Mouse (Mus musculus): Measurements from ENCODE around the gene Zfp942.

Zfp942 gene

DNA sequence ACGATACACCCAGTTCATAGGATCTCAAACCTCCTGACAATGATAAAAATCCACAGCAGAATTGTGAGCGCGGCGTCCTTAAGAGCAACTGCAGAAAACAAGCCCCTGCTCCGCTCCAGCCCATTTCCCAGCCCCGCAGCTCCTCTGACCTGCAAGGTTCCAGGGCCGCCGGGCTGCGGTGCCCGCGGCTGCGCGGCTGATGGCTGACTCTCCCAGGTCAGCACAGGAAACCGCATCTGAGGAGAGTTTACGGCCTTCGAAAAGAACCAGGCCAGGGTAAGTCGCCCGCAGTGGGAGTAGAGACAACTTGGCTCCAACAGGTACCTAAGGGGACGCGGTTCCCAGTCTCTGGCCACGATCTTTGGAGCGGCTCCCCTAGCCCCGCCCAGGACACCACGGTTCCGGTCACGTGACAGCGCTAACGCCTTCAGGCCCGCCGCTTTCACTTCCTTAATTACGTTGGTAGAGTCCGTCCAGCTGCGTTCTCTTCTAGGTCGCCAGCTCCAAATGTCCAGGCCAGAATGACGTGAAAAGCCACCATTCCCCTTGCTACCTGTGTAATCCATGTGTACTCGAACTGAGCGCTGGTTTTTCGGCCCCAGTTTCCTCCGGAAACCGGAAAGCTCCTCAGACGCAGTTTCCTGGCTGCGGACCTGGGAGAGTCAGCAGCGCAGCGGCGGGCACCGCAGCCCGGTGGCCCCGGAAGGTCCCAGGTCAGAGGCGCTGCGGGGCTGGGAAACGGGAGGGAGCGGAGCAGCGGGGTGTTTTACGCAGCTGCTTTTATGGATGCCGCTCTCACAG is at the start of gene Zfp942, which contains the start of gene Zfp943:
Gene Zfp942, minus strand, starts transcription at position 358 of the 801 bp plus-strand sequence.
Gene Zfp943, plus strand, starts transcription at position 446 of the 801 bp plus-strand sequence.
- DNase-seq (ENCODE audit: low spot score in 2 of 2): peak; percentile 54 to 80

DNA sequence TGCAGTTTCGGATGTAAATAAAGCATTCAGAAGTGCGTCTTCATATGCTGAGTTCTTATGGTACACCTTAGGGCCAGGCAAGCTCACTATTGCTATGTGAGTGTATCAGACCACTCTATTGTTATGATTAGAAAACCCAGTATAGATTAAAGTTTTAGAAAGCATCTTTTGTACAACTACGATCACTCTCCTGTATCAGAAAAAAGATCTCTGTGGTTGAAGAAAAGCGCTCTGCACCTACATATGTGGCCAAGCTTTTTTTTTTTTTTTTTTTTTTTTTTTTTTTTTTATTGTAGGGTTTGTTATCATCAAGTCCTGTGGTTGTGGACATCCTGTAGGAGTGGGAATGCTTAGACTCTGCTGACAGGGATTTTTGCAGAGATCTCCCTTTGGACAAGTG is 1.0 kb upstream of the Zfp942 start:
- DNase-seq (ENCODE audit: low spot score in 2 of 2): no peak

DNA sequence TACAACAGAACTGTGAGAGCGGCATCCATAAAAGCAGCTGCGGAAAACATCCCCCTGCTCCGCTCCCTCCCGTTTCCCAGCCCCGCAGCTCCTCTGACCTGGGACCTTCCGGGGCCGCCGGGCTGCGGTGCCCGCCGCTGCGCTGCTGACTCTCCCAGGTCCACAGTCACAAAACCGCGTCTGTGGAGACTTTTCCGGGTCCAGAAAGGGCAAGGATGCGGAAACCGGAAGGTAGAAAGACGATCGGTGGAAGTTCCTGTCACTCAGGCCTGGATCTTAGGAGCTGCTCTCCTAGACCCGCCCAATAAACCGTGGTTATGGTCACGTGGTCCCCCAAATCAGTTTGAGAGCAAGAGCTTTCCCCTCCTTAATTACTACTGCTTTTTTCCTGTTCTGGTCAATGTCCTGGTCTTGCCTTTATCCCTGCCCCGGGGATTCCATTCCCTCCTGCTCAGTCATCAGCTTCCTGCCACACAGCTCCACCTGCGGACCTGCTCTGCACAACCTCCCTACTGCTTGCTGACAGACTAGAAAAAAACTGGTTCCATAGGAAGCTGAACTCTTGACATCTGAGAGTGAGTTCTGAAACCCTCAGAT is 52.7 kb downstream of the Zfp942 start, which contains the start of gene Zfp995:
Gene Zfp995, minus strand, starts transcription at position 471 of the 597 bp plus-strand sequence.
- peak; percentile 38 to 65 for DNase-seq (ENCODE audit: low spot score in 2 of 2)

DNA sequence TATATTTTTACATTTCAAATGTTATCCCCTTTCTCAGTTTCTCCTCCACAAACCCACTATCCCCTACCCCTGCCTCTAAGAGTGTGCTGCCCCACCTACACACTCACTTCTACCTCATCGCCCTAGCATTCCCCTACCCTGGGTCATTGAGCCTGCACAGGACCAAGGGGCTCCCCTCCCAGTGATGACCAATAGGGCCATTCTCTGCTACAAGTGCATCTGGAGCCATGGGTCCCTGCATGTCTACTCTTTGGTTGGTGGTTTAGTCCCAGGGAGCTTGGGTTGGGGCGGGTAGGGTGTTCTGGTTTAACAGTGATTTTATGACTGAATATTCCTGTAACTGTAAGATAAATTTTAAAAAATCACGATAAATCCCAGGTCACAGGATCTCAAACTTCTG is 53.2 kb downstream of the Zfp942 start:
- peak in 1 of 2 experiments; percentile 7 for DNase-seq (ENCODE audit: low spot score in 2 of 2)
